Mouse (Mus musculus) liver (tissue): ENCODE measurements around the gene Chit1.

Source experiments
- DNase-seq: peaks from one replicate; pipeline ENCODE4 v3.0.0-alpha.2; 2020; ENCODE audit warnings: mixed read lengths

Chit1 gene

DNA sequence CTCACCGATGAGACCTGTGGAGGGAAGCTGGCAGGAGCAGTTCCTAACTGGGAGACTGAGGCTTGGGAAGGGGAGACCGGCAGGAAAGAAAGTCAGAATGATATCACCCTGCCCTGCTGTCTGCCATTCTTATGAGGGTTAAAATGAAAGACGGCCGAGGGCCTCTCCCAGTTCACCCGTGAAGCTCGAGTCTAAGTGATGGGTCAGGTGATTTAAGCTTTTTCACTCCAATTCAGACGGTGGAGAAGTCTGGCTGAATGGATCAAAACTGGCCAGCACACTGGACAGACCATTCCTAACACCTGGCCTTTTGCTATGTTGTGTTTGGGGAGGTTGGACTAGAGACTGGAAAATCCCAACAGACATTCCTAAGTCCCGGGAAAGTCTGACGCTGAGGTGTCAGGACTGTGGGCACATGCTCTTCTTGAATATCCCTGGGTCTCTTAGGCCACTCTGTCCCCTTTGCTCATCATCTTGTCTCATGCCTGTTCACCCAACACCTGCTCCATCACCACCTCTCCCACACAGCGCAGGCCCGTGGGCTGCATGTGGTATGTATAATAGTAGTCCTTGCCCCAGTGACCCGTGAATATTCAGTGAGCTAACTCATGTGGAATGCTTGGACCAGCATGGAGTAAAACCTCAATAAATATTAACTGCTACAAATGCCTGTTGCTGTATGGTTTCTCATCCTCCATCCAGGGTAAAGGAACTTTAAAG, 11.4 kb upstream of the Chit1 start:
- DNase-seq: no peak

- DNase-seq: no peak
Measured at GRCm38 (mm10) chr1:134100401-134100800, 10.6 kb upstream of the Chit1 start.

GRCm38 (mm10) chr1:134100928-134101327, 10.1 kb upstream of the Chit1 start:
- DNase-seq: no peak

DNA sequence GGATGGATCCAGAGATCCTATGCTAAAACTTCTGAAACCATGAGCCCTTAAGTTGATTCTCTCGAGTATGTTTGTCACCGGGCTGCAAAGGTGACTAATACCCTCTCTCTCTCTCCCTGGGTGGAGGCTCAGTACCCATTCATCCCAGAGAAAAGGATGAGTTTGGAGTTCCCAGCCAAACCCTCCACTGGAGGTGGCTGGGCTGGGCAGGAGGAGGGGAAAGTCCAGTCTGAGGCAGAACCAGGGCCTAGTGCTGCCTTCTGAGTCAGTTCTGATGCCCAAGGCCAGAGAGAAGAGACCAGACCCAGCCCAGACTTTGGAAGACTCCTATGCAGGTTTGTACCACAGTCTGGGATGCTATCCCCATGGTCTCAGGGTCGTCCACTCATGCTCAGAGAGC, 9.4 kb upstream of the Chit1 start:
- no peak for DNase-seq

DNA sequence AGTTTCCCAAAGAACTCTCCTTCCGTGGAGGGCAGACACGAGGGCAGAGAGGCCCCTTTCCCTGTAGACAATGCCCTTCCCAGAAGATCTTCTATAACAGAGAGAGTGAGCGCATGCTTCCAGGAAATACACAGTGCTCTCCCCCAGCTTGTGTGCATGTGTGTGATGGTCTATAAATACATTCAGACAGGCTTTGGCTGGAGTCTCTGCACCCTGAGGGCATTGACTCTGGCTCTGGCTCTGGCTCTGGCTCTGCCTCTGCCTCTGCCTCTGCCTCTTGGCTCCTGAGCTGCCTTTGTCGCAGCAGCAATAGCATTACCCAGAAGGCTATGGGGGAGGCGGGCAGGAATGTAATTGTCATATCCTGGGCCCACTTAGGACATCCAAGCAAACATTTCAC, 7.2 kb upstream of the Chit1 start:
- no peak for DNase-seq

GRCm38 (mm10) chr1:134105043-134105763, 5.8 kb upstream of the Chit1 start:
- no peak for DNase-seq

DNA sequence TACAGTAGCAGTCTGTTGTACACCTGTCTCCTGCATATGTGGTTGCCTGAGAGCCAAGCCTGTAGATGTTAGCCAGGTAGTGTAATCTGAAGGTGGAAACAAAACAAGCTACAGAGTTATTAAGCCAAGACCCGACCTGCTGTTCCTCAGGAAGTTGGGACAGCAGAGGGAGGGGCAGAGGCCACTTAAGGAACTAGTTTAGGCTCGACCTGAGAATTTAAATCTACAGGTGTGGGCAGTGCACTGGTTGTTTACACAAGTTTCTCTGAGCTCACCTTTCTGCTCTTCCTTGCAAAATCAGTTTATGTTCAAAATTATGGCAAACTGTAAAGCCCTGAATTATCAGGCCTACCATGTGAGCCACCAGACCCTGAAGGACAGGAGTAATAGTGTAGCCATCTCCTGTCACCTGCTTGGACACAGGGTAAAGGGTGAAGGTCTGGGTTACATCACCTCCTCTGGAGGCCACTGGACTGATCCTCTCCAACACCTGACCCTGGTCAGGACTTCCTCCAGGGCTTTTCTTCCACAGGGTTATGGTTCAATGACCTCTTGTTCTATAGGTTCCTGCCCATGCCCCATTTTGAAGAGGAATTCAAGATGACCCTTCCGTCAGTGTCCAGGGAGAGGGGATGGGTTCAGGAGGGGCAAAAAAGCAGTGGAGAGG, 5.1 kb upstream of the Chit1 start:
- no peak for DNase-seq

GRCm38 (mm10) chr1:134106719-134107118, 4.3 kb upstream of the Chit1 start:
- DNase-seq: peak; percentile 72

DNA sequence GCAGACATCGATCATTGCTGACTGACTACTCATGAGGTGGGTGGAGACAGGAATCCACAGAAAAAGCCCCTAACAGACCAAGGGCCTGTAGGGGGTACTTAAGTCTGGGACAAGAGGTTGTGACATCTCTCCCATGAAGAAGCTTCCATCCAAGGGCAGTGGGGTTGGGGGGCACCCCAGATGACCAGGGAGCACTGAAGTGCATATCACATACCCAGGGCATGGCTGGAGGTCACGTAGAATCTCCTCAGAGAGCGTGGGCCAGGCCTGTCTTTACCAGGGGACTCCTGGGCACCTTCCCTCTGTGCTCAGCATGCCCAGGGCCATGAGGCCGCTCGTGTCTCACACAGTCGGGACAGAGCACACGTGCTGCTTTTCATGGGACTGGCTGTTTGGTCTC, 3.3 kb upstream of the Chit1 start:
- no peak for DNase-seq

DNA sequence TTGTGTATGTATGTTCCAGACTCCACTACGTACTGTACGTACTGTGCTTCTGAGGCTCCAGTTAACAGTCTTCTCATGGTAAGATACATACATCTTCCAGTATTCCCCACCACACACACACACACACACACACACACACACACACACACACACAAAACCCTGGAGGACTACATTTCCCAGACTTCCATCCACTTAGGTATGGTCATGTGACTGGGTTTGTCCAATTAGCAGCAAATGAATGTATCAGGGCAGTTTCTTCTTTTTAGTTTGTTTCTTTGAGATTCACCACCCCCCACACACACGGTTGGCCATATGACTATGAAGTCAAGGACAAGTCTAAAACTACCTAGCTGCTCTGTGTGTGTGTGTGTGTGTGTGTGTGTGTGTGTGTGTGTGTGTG, 1.0 kb upstream of the Chit1 start:
- DNase-seq: no peak

GRCm38 (mm10) chr1:134110449-134110848, 593 bp upstream of the Chit1 start:
- peak; percentile 80 for DNase-seq

DNA sequence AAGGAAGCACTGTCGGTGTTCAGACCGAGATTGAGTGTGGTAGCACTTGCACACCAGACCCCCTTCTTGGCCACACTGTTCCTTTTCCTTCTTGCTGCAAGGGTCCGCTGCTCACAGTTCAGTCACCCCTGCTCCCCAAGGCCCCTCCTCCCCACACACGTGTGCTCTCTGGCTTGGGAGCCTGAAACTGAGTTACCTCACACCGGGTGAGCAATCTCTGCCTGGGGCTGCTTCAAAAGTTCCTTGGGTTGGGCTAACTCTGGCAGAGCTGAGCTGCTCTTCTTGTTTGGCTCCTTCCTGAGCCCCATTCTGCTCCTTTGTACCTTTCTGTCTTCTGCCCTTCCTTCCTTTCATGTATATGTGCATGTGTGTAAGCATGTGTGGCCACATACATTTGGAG, 2.5 kb downstream of the Chit1 start:
- no peak for DNase-seq

GRCm38 (mm10) chr1:134114018-134114417, 3.0 kb downstream of the Chit1 start:
- no peak for DNase-seq

- no peak for DNase-seq
Measured at GRCm38 (mm10) chr1:134114730-134115129, 3.7 kb downstream of the Chit1 start.

DNA sequence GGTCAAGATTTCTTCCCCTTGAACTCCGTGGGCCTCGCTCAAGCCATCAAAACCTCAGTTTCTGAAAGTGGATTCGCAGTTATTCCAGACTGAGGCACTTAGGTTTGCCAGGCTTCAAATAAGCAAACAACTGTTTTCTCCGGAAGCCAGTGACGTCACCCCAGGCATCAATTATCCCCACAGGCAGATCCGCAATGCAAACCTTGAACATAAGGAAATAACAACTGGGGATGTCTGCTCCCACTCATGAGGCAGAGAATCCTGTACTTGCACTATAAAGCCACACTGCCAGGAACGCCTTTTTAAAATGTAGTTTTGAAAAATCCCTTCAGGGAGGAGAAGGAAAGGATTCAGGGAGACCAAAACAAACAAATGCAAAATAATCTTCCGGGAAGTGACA, 4.4 kb downstream of the Chit1 start:
- no peak for DNase-seq

DNA sequence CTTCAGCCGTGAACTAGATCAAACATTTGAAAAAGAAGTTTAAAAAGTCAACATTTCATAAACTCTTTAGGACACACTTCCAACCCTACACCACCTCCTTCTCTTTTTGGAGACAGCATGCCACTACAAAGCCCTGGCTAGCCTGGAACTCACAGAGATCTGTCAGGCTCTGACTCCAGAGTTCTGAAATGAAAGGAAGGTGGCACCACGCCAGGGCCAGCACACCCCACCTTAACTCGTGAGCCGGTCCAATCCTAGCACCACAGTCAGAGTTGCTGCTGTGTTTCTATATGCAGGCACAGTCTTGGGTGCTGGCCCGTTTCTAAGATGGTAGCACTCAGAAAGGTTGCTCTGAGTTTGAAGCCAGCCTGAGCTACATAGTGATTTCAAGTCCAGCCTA, 6.1 kb downstream of the Chit1 start:
- no peak for DNase-seq

DNA sequence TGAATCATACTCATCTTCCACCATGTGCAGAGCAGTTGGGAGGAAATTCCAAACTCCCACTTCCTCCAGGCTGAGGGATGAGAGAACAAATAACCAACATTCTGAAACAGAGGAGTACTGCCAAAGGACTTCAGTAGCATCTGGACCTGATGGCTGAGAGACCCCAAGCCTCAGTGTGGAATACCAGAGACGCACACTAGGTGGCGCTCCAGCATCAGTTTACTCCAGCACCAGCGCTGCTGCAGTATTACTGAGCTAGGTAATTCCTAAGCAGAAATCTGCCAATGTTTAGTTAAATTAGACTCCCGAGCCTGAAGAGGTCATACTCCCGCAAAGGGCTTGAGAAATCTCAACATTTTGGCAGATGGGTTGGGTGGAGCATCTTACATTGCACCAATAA, 9.1 kb downstream of the Chit1 start:
- DNase-seq: peak; percentile 82

- DNase-seq: peak; percentile 63
Measured at GRCm38 (mm10) chr1:134122195-134122594, 11.2 kb downstream of the Chit1 start.

- DNase-seq: no peak
Measured at GRCm38 (mm10) chr1:134133316-134133715, 22.3 kb downstream of the Chit1 start.

DNA sequence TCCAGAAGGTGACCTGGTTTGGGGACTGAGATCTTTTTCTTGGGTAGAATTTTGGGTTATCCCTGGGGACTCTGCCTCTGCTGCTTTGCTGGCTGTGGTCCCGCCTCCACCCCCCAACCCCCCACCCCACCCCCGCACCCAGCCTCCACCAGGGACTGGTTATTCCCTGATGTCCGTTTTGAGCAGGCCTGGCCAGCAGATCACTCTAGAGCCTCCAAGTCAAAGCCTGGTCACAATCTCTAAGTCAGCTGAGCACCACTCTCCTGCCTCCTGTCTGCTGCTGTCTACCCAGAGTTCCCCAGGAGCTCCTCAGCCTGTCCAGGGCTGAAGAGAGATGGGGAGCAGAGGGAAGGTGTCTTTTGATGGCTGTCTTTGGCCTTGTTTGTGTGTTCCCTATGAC, 25.3 kb downstream of the Chit1 start:
- no peak for DNase-seq

- DNase-seq: no peak
Measured at GRCm38 (mm10) chr1:134138424-134138823, 27.4 kb downstream of the Chit1 start.

DNA sequence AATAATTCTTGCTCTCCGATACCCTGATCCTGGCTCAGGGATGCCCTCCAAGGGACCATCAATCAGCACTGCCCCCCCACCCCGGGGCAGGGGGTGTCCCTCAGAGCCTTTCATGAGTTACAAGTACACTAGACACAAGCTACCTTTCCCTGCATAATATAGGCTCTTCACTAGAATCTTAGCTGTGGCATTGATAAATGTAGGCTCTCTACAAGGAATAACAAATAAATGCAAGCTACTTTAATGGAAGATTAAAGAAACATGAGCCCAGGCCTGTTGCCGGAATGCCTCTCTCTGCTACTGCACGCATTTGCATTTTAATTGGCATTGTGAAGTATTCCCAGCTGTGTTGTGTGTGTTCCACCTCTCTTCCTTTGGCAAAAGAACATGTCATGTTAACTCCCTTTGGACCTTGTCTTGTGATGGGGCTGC, 31.3 kb downstream of the Chit1 start:
- no peak for DNase-seq

DNA sequence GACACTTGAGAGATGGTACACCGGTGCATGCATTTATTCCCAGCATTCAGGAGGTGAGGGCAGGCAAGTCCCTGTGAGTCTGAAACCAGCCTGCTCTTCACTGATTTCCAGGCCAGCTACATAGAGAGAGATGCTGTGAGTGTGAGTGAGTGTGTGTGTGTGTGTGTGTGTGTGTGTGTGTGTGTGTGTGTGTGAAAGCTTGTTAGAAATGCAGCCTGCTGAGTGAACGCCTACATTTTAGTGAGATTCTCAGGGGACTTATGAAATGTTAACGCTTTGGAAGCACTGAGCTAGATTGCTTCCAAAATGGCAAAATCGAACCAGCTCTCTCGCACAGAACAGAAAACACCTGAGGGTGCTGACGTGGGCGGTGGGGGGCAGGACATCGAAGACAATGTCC, 35.0 kb downstream of the Chit1 start:
- DNase-seq: no peak

DNA sequence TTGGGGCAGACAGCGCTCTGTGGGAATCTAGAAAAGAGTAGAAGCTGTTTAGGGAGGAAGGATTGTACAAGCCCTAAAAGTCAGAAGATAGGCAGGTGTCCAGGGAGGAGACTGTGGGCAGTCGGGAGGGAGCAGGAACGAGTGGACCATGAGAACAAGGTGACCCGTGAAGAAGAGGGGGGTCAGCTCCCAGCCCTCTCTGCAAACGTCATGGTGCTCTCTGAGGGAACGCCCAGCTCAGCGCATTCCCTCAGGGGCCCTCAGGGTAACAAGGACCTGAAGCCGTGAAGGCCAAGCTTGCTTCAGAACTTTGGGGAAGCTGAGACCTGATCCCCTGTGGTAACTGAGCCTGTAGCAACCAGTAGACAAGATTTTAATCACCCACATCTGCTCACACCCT, 39.0 kb downstream of the Chit1 start:
- no peak for DNase-seq
